Mouse (Mus musculus) hindbrain, embryonic 14.5 days (tissue): ENCODE results near the gene Grin3b. TPM values are rescaled to one million over a fixed set of nuclear protein-coding genes. Genes with fewer than 3 reads are reported as not detected.

Experiments used
- ATAC-seq: fragments of 200-750 bp; cut with Nextera tagmentation; 2 replicates; pipeline ENCODE4 v1.8.0; 2017; ENCODE audit warnings: moderate number of reproducible peaks, mild to moderate bottlenecking, moderate TSS enrichment, moderate library complexity; ENCODE audit not compliant: low FRiP score
- DNase-seq: peaks from one replicate; pipeline ENCODE4 v3.0.0-alpha.2; 2015; ENCODE audit warnings: low spot score
- H3K27ac ChIP-seq: fragments of 300-500 bp; sonication (generic); 2 replicates; pipeline ENCODE4 v1.5.1; 2014; ENCODE audit warnings: mild to moderate bottlenecking, moderate library complexity
- H3K27me3 ChIP-seq: fragments of 300-500 bp; sonication (generic); 2 replicates; pipeline ENCODE4 v1.6.1; 2014; ENCODE audit warnings: mild to moderate bottlenecking, low read length, mixed read lengths; ENCODE audit not compliant: control insufficient read depth, insufficient read depth
- H3K36me3 ChIP-seq: fragments of 300-500 bp; sonication (generic); replicated peaks from 2 replicates; pipeline ENCODE4 v1.6.1; 2014; ENCODE audit not compliant: control insufficient read depth, insufficient read depth
- H3K4me1 ChIP-seq: fragments of 300-500 bp; sonication (generic); replicated peaks from 2 replicates; pipeline ENCODE4 v1.6.1; 2014; ENCODE audit warnings: antibody characterized with exemption, low read length, mixed read lengths; ENCODE audit not compliant: control insufficient read depth, insufficient read depth
- H3K4me2 ChIP-seq: fragments of 300-500 bp; sonication (generic); replicated peaks from 2 replicates; pipeline ENCODE4 v1.6.1; 2014; ENCODE audit warnings: mild to moderate bottlenecking, moderate library complexity
- H3K4me3 ChIP-seq: fragments of 300-500 bp; sonication (generic); replicated peaks from 2 replicates; pipeline ENCODE4 v1.5.1; 2014; ENCODE audit warnings: mild to moderate bottlenecking, low read length
- H3K9ac ChIP-seq: fragments of 300-500 bp; sonication (generic); 2 replicates; pipeline ENCODE4 v1.6.1; 2014
- H3K9me3 ChIP-seq: fragments of 300-500 bp; sonication (generic); 2 replicates; pipeline ENCODE4 v1.6.1; 2016; ENCODE audit warnings: low read length; ENCODE audit not compliant: control insufficient read depth
- WGBS: fragments of 180-500 bp; shearing (Covaris S2); extraction: QIAGEN DNeasy Blood & Tissue Kit; methylation state at CpG from one replicate; pipeline ENCODE4 v1.1.7; 2014; 5-methylcytosine and 5-hydroxymethylcytosine counted together
- polyA plus RNA-seq: library from polyadenylated mRNA; unstranded; fragments of >200 nt; fragmentation: Nextera tagmentation; extraction: Ambion mirVana; gene quantifications from 2 replicates; pipeline ENCODE4 v1.2.1, GENCODE M21; 2014

Gene Grin3b
- polyA plus RNA-seq, 1 experiment from 2014 or later = 0.33 TPM

GRCm38 (mm10) chr10:79972831-79973230, 2.3 kb downstream of the Grin3b start:
- Histone ChIP-seq H3K36me3 (peaks cover 40% of the 10 kb centered on the region), H3K4me1 (peaks cover 6% of the 10 kb centered on the region; the same call in 1 of the 2 replicates), H3K4me3 (no peak overlapping the region), H3K27ac (no peak overlapping the region), H3K4me2 (no peak overlapping the region), H3K27me3 (peaks cover 41% of the 10 kb centered on the region), H3K9ac (no peak overlapping the region), H3K9me3 (no peaks in the 10 kb centered on the region)
- WGBS = 65% methylated on average over 14 of the region's 14 CpGs
- ATAC-seq = no peak
- no peak for DNase-seq

GRCm38 (mm10) chr10:79974087-79974486, 3.6 kb downstream of the Grin3b start:
- peaks cover 40% of the 10 kb centered on the region for H3K27me3 ChIP-seq
- no peaks in the 10 kb centered on the region for H3K9me3 ChIP-seq
- no peak overlapping the region for H3K9ac ChIP-seq
- no peak overlapping the region for H3K27ac ChIP-seq
- ATAC-seq (no peak), DNase-seq (no peak)
- H3K4me3 ChIP-seq = no peak overlapping the region
- H3K4me1 ChIP-seq = peaks cover 6% of the 10 kb centered on the region; the same call in 1 of the 2 replicates
- H3K4me2 ChIP-seq = no peak overlapping the region
- 90% methylated on average over 21 of the region's 21 CpGs for WGBS
- H3K36me3 ChIP-seq = peaks cover 50% of the 10 kb centered on the region

GRCm38 (mm10) chr10:79974668-79975067, 4.2 kb downstream of the Grin3b start:
- WGBS = 87% methylated on average over 8 of the region's 8 CpGs
- no peak overlapping the region for H3K9ac ChIP-seq
- peaks cover 34% of the 10 kb centered on the region for H3K27me3 ChIP-seq
- peaks cover 56% of the 10 kb centered on the region for H3K36me3 ChIP-seq
- H3K9me3 ChIP-seq = no peaks in the 10 kb centered on the region
- H3K27ac ChIP-seq = no peak overlapping the region
- peaks cover 6% of the 10 kb centered on the region; the same call in 1 of the 2 replicates for H3K4me1 ChIP-seq
- no peak for ATAC-seq
- no peak overlapping the region for H3K4me2 ChIP-seq
- DNase-seq = no peak
- no peak overlapping the region for H3K4me3 ChIP-seq

- H3K36me3 ChIP-seq = peaks cover 63% of the 10 kb centered on the region
- DNase-seq (no peak), ATAC-seq (no peak)
- no peaks in the 10 kb centered on the region for H3K9me3 ChIP-seq
- no peak overlapping the region for H3K27ac ChIP-seq
- no peaks in the 10 kb centered on the region; the same call in 1 of the 2 replicates for H3K4me1 ChIP-seq
- H3K27me3 ChIP-seq = peaks cover 21% of the 10 kb centered on the region
- H3K4me2 ChIP-seq = no peak overlapping the region
- H3K4me3 ChIP-seq = no peak overlapping the region
- WGBS = 86% methylated on average over 28 of the region's 28 CpGs
- H3K9ac ChIP-seq = no peak overlapping the region
Measured at GRCm38 (mm10) chr10:79976071-79976721, 5.7 kb downstream of the Grin3b start.

- peaks cover 63% of the 10 kb centered on the region for H3K36me3 ChIP-seq
- no peak overlapping the region for H3K4me2 ChIP-seq
- no peaks in the 10 kb centered on the region for H3K9me3 ChIP-seq
- H3K4me1 ChIP-seq = no peaks in the 10 kb centered on the region; the same call in 1 of the 2 replicates
- no peak overlapping the region for H3K9ac ChIP-seq
- ATAC-seq (no peak), DNase-seq (no peak)
- H3K4me3 ChIP-seq = no peak overlapping the region
- WGBS = 77% methylated on average over 36 of the region's 36 CpGs
- H3K27me3 ChIP-seq = peaks cover 16% of the 10 kb centered on the region
- H3K27ac ChIP-seq = no peak overlapping the region
Measured at GRCm38 (mm10) chr10:79976722-79977107, 6.2 kb downstream of the Grin3b start.

- DNase-seq (no peak), ATAC-seq (no peak)
- H3K27ac ChIP-seq = no peak overlapping the region
- no peak overlapping the region for H3K9ac ChIP-seq
- peaks cover 63% of the 10 kb centered on the region for H3K36me3 ChIP-seq
- H3K9me3 ChIP-seq = no peaks in the 10 kb centered on the region
- no peak overlapping the region for H3K4me2 ChIP-seq
- WGBS = 79% methylated on average over 28 of the region's 28 CpGs
- peaks cover 1% of the 10 kb centered on the region for H3K4me1 ChIP-seq
- no peak overlapping the region for H3K4me3 ChIP-seq
- H3K27me3 ChIP-seq = peaks cover 10% of the 10 kb centered on the region
Measured at GRCm38 (mm10) chr10:79977324-79977723, 6.8 kb downstream of the Grin3b start.

GRCm38 (mm10) chr10:79978061-79978460, 7.5 kb downstream of the Grin3b start:
- no peak overlapping the region for H3K4me2 ChIP-seq
- no peak for DNase-seq
- H3K4me3 ChIP-seq = no peak overlapping the region
- H3K9me3 ChIP-seq = no peaks in the 10 kb centered on the region
- ATAC-seq = no peak
- H3K9ac ChIP-seq = no peak overlapping the region
- H3K36me3 ChIP-seq = peaks cover 63% of the 10 kb centered on the region
- H3K27me3 ChIP-seq = peaks cover 3% of the 10 kb centered on the region
- WGBS = 97% methylated on average over 21 of the region's 21 CpGs
- H3K27ac ChIP-seq = no peak overlapping the region
- peaks cover 8% of the 10 kb centered on the region for H3K4me1 ChIP-seq

- no peak overlapping the region for H3K4me2 ChIP-seq
- H3K4me3 ChIP-seq = no peak overlapping the region
- no peak overlapping the region for H3K27ac ChIP-seq
- WGBS = 92% methylated on average over 22 of the region's 22 CpGs
- H3K9ac ChIP-seq = no peak overlapping the region
- H3K36me3 ChIP-seq = peaks cover 55% of the 10 kb centered on the region
- H3K9me3 ChIP-seq = no peaks in the 10 kb centered on the region
- H3K27me3 ChIP-seq = no peaks in the 10 kb centered on the region
- no peak for ATAC-seq
- H3K4me1 ChIP-seq = peaks cover 13% of the 10 kb centered on the region
- DNase-seq = no peak
Measured at GRCm38 (mm10) chr10:79979401-79980155, 9.1 kb downstream of the Grin3b start.

GRCm38 (mm10) chr10:79983205-79983604, 12.7 kb downstream of the Grin3b start:
- WGBS = 75% methylated on average over 5 of the region's 5 CpGs
- peak overlapping the region; percentile 48 for H3K4me3 ChIP-seq
- peaks cover 12% of the 10 kb centered on the region for H3K27me3 ChIP-seq
- H3K9ac ChIP-seq = peak overlapping the region; percentile 82
- peak overlapping the region; percentile 92 for H3K4me2 ChIP-seq
- H3K4me1 ChIP-seq = peaks cover 28% of the 10 kb centered on the region
- peaks cover 22% of the 10 kb centered on the region for H3K36me3 ChIP-seq
- peak overlapping the region; percentile 97 for H3K27ac ChIP-seq
- ATAC-seq (no peak), DNase-seq (no peak)
- no peaks in the 10 kb centered on the region for H3K9me3 ChIP-seq
